Mouse (Mus musculus) ES-E14 (cell line): ENCODE measurements around the gene Fam160a1.

Experiments used
- CHD2 ChIP-seq: IDR thresholded peaks from 2 replicates; pipeline ENCODE4 v1.6.1; 2014; ENCODE audit warnings: mild to moderate bottlenecking, low read depth, low read length, inconsistent platforms
- HCFC1 ChIP-seq: IDR thresholded peaks from 2 replicates; pipeline ENCODE4 v1.6.1; 2012; ENCODE audit warnings: low read length, inconsistent platforms, borderline replicate concordance; ENCODE audit not compliant: insufficient read depth
- MAFK ChIP-seq: IDR thresholded peaks from 2 replicates; pipeline ENCODE4 v1.6.1; 2014; ENCODE audit warnings: mild to moderate bottlenecking, low read depth, low read length, inconsistent platforms; ENCODE audit not compliant: insufficient read depth
- ZC3H11A ChIP-seq: IDR thresholded peaks from 2 replicates; pipeline ENCODE4 v1.6.1; 2012; ENCODE audit warnings: low read depth, mild to moderate bottlenecking, inconsistent platforms, low read length, borderline replicate concordance
- ZNF384 ChIP-seq: IDR thresholded peaks from 2 replicates; pipeline ENCODE4 v1.6.1; 2012; ENCODE audit warnings: low read depth, low read length, inconsistent platforms

DNA sequence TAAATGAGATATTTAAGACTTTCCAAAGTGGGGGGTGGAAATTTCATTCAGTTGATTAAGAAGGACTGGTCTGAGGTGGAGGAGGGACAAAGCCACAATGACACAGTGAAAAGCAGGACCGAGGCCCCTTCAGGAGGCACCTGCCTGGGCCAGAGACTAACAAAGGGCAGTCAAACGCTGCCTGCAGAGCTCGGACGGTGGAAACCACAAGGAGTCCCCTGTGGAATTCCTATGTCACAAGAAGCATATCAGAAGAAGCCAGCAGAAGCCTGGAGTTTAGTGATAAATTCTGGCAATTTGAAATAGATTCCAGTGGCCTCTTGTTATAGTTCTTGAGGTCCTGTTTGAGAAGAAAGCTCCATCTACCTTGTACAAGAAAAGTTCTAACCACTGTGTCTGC, 40.0 kb upstream of the Fam160a1 start:
- TF ChIP-seq HCFC1 (no peak), ZNF384 (no peak), MAFK (no peak), ZC3H11A (no peak), CHD2 (no peak)
